In genomic region chr12:31560712-31561111, GRCm38 (mm10) we compare ENCODE assay signal across 22 mouse cellular contexts. TPM values are rescaled to one million over a fixed set of nuclear protein-coding genes. Genes with fewer than 3 reads are reported as not detected.
"Had no signal": no experiment of that assay in that cellular context is flagged by ENCODE, and none has a peak within 500 bp of the region (broad histone marks: within the 10 kb centered on the region; RNA-seq: fewer than 3 reads in every experiment).

No protein-coding gene starts in this region.

- H3K4me3 ChIP-seq: limb, embryonic 12.5 days; neural tube, embryonic 13.5 days had no signal

- DNase-seq: kidney, adult 18-20 months; kidney, adult 9 months; kidney, postnatal 14 days; left cerebral cortex, postnatal 4 days; liver, postnatal 0 days; lung, embryonic 14.5 days; midbrain, embryonic 14.5 days; retina, postnatal 1 day; thymus, adult 18-20 months; thymus, postnatal 36 days had no signal

- H3K36me3 ChIP-seq: limb, embryonic 12.5 days; limb, embryonic 15.5 days; neural tube, embryonic 13.5 days had no signal

- ATAC-seq: liver, postnatal 0 days; lung, postnatal 0 days had no signal

- H3K4me2 ChIP-seq: limb, embryonic 12.5 days; limb, embryonic 15.5 days; liver, embryonic 11.5 days; lung, embryonic 14.5 days; midbrain, embryonic 11.5 days had no signal

RNA-seq across cellular contexts. Expression of gene Slc26a4, which starts 0.9 kb away (rescaled TPM):
- total RNA-seq: megakaryocyte progenitor cell, adult 5-6 weeks; megakaryocyte-erythroid progenitor cell, adult 5-6 weeks; neutrophil, adult 5-6 weeks had no signal
- polyA plus RNA-seq: limb, embryonic 15.5 days; liver, embryonic 11.5 days; liver, embryonic 14.5 days; lung, embryonic 14.5 days; lung, postnatal 0 days; midbrain, embryonic 11.5 days; midbrain, postnatal 0 days; spleen, adult 2 months had no signal
